ENCODE assay signal across 10 mouse cellular contexts in the genomic region with DNA sequence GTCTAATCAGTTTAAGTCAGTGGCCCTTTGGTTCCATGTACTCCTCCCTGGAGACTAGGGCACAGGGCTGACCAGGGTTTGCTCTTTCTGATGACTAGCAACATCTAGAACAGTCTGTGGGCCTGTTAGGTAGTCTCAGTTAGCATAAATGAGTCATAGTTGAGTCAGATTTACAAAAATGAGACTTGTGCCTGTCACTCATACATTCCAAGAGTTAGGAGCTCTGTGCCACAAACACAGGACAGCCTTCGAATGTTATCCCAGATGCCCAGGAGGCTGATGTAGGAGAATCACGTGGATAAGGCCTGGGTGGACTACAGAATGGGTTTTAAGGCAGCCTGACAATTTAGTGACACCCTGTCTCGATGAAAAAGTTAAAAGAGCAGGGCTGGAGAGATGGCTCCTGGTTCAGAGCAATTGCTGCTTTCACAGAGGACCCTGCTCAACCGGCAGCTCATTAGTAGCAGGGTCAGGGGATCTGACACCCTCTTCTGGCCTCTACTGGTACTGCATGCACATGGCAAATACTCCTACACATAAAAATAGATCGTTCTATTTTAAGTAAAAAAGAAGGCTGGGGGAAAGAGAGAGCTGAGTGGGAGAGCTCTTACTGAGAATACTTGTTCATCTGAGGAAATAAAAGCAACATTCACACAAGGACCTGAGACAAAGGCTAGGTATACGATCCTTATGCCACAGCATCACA. TPM values are rescaled to one million over a fixed set of nuclear protein-coding genes. Genes with fewer than 3 reads are reported as not detected.
A peak's percentile ranks its signal among the peaks of the same experiment; 100 is the strongest.
DNase-seq lines count a peak whose midpoint lies in the region; ATAC-seq and TF ChIP-seq lines count a peak whose summit lies in the region.
"Had no signal": no experiment of that assay in that cellular context is flagged by ENCODE, and none has a peak within 500 bp of the region (broad histone marks: within the 10 kb centered on the region; RNA-seq: fewer than 3 reads in every experiment).

No protein-coding gene starts in this region.

- peak; percentile 9 for DNase-seq in adrenal gland, adult 2 months
- DNase-seq in adrenal gland, adult 8-10 months: no peak
- DNase-seq in lung, adult 2 months: no peak
- no peak for DNase-seq in lung, adult 18-20 months
- peak; percentile 45 to 53 for DNase-seq in frontal cortex, postnatal 25 days (ENCODE audit: low spot score in 2 of 2)
- peak; percentile 31 for DNase-seq in liver, embryonic 13.5 days
- DNase-seq in thymus, postnatal 0 days (ENCODE audit: low spot score): peak; percentile 50

- WGBS in lung, adult 2 months: 65% methylated on average over 6 of the region's 6 CpGs
- WGBS in liver, embryonic 13.5 days (ENCODE audit: insufficient replicate concordance): 58% methylated on average over 6 of the region's 6 CpGs
- 69% methylated on average over 6 of the region's 6 CpGs for WGBS in midbrain, embryonic 15.5 days

- no peak for ATAC-seq in liver, embryonic 13.5 days (ENCODE audit: low read depth)
- ATAC-seq in midbrain, embryonic 15.5 days (replicated peaks): no peak

- H3K27ac ChIP-seq in liver, embryonic 13.5 days: no peak overlapping the region
- H3K27ac ChIP-seq in midbrain, embryonic 15.5 days: no peak overlapping the region
- H3K27ac ChIP-seq: heart, embryonic 13.5 days had no signal

- H3K4me1 ChIP-seq in lung, adult 2 months (ENCODE audit: control insufficient read depth, insufficient read depth, low read length): peaks cover 4% of the 10 kb centered on the region
- no peaks in the 10 kb centered on the region for H3K4me1 ChIP-seq in liver, embryonic 13.5 days (replicated peaks)
- no peaks in the 10 kb centered on the region for H3K4me1 ChIP-seq in midbrain, embryonic 15.5 days

- no peaks in the 10 kb centered on the region for H3K36me3 ChIP-seq in liver, embryonic 13.5 days
- H3K36me3 ChIP-seq in midbrain, embryonic 15.5 days (replicated peaks): no peaks in the 10 kb centered on the region

- H3K27me3 ChIP-seq in liver, embryonic 13.5 days: no peaks in the 10 kb centered on the region
- no peaks in the 10 kb centered on the region for H3K27me3 ChIP-seq in midbrain, embryonic 15.5 days (replicated peaks)
- H3K27me3 ChIP-seq: heart, embryonic 13.5 days had no signal

- no peaks in the 10 kb centered on the region for H3K9me3 ChIP-seq in liver, embryonic 13.5 days (replicated peaks)
- H3K9me3 ChIP-seq in midbrain, embryonic 15.5 days: no peaks in the 10 kb centered on the region
- H3K9me3 ChIP-seq: heart, embryonic 13.5 days had no signal

- TF ChIP-seq POLR2A in lung, adult 2 months (IDR thresholded peaks at IDR 0.05; ENCODE audit: borderline replicate concordance, extremely low read depth, low read depth, low read length): no peak

- peak; percentile 41 for TF ChIP-seq CTCF in lung, adult 2 months (IDR thresholded peaks at IDR 0.05; ENCODE audit: insufficient read depth, low read length)

- H3K4me2 ChIP-seq in liver, embryonic 13.5 days: no peak overlapping the region
- no peak overlapping the region for H3K4me2 ChIP-seq in midbrain, embryonic 15.5 days
- H3K4me2 ChIP-seq: heart, embryonic 13.5 days had no signal

- no peak overlapping the region for H3K9ac ChIP-seq in liver, embryonic 13.5 days
- H3K9ac ChIP-seq in midbrain, embryonic 15.5 days: no peak overlapping the region
- H3K9ac ChIP-seq: heart, embryonic 13.5 days had no signal

- H3K4me3 ChIP-seq in lung, adult 2 months (replicated peaks; ENCODE audit: extremely low read depth, low read depth, low read length): no peak overlapping the region
- H3K4me3 ChIP-seq in liver, embryonic 13.5 days (replicated peaks): no peak overlapping the region
- no peak overlapping the region for H3K4me3 ChIP-seq in midbrain, embryonic 15.5 days
- H3K4me3 ChIP-seq: heart, embryonic 13.5 days; myocyte had no signal

RNA-seq across cellular contexts. Expression of a gene that starts 11.3 kb away (rescaled TPM):
- 1 to 10 TPM; 2.9 to 6.3 TPM for total RNA-seq in adrenal gland, adult 2 months (2021)
- polyA plus RNA-seq in adrenal gland, adult 2 months (2012; rRNA removed): 2.6 and 3.7 TPM in 2 replicates
- total RNA-seq in adrenal gland, adult 8-10 months (2022): 10 to 100 TPM in 1 of 4 experiments, 1 to 10 TPM in 3; 5.4 to 10.2 (median 7.8) TPM
- 9.5 and 11.8 TPM in 2 replicates for polyA plus RNA-seq in lung, adult 2 months (2012; rRNA removed)
- 0.54 and 0.64 TPM in 2 replicates for polyA plus RNA-seq in liver, embryonic 13.5 days (2015; fragmentation: Nextera tagmentation; extraction: Ambion mirVana)
- 3.4 and 3.8 TPM in 2 replicates for polyA plus RNA-seq in thymus, postnatal 0 days (2015; fragmentation: Nextera tagmentation; extraction: Ambion mirVana)
- 1.1 TPM in 2 replicates for polyA plus RNA-seq in midbrain, embryonic 15.5 days (2015; fragmentation: Nextera tagmentation; extraction: Ambion mirVana)
- polyA plus RNA-seq: myocyte had no signal

RNA-seq across cellular contexts. Expression of a gene that starts 18.3 kb away (rescaled TPM):
- total RNA-seq in adrenal gland, adult 2 months (2021): 10 to 100 TPM; 11.9 to 20.5 TPM
- polyA plus RNA-seq in adrenal gland, adult 2 months (2012; rRNA removed): 53.5 and 57.0 TPM in 2 replicates
- 10 to 100 TPM; 18.4 to 25.8 (median 23.1) TPM for total RNA-seq in adrenal gland, adult 8-10 months (2022)
- polyA plus RNA-seq in lung, adult 2 months (2012; rRNA removed): 11.1 and 11.5 TPM in 2 replicates
- polyA plus RNA-seq in liver, embryonic 13.5 days (2015; fragmentation: Nextera tagmentation; extraction: Ambion mirVana): 11.3 and 11.9 TPM in 2 replicates
- 27.1 and 27.6 TPM in 2 replicates for polyA plus RNA-seq in thymus, postnatal 0 days (2015; fragmentation: Nextera tagmentation; extraction: Ambion mirVana)
- 48.6 and 49.7 TPM in 2 replicates for polyA plus RNA-seq in midbrain, embryonic 15.5 days (2015; fragmentation: Nextera tagmentation; extraction: Ambion mirVana)

RNA-seq across cellular contexts. Expression of a gene that starts 54.2 kb away (rescaled TPM):
- 10 to 100 TPM; 71.1 to 71.2 TPM for total RNA-seq in adrenal gland, adult 2 months (2021)
- polyA plus RNA-seq in adrenal gland, adult 2 months (2012; rRNA removed): 27.1 and 44.6 TPM in 2 replicates
- 10 to 100 TPM; 74.7 to 92.6 (median 89.5) TPM for total RNA-seq in adrenal gland, adult 8-10 months (2022)
- polyA plus RNA-seq in lung, adult 2 months (2012; rRNA removed): 30.8 and 38.3 TPM in 2 replicates
- 6.8 and 8.7 TPM in 2 replicates for polyA plus RNA-seq in liver, embryonic 13.5 days (2015; fragmentation: Nextera tagmentation; extraction: Ambion mirVana)
- 20.0 and 22.0 TPM in 2 replicates for polyA plus RNA-seq in thymus, postnatal 0 days (2015; fragmentation: Nextera tagmentation; extraction: Ambion mirVana)
- 18.8 and 19.5 TPM in 2 replicates for polyA plus RNA-seq in midbrain, embryonic 15.5 days (2015; fragmentation: Nextera tagmentation; extraction: Ambion mirVana)

Comparison
In these comparisons a context has a peak if more than half of its experiments do, and no peak if none do; other contexts are left out.
1. DNase-seq: peak in adrenal gland, adult 2 months (single experiment), frontal cortex, postnatal 25 days (2 of 2), liver, embryonic 13.5 days (single experiment) and thymus, postnatal 0 days (single experiment); none in adrenal gland, adult 8-10 months (single experiment), lung, adult 2 months (single experiment) and lung, adult 18-20 months (0 of 2).